17 mouse cellular contexts compared by ENCODE assay signal in genomic region chr7:66225881-66226280, GRCm38 (mm10).
DNase-seq lines count a peak whose midpoint lies in the region; ATAC-seq lines count a peak whose summit lies in the region.
"Had no signal": no experiment of that assay in that cellular context is flagged by ENCODE, and none has a peak within 500 bp of the region (broad histone marks: within the 10 kb centered on the region; RNA-seq: fewer than 3 reads in every experiment).

No protein-coding gene starts in this region.

- H3K4me3 ChIP-seq in megakaryocyte, embryonic 14.5 days (replicated peaks): peak overlapping the region; percentile 23
- H3K4me3 ChIP-seq: hindbrain, embryonic 12.5 days; neural tube, embryonic 15.5 days had no signal

- peaks cover 88% of the 10 kb centered on the region for H3K4me1 ChIP-seq in megakaryocyte, embryonic 14.5 days

- peak; percentile 80 for ATAC-seq in common myeloid progenitor, adult 5-6 weeks (replicated peaks; ENCODE audit: low read depth, poor library complexity, severe bottlenecking)
- no peak for ATAC-seq in cerebellum, adult (ENCODE audit: insufficient number of reproducible peaks, low FRiP score, low TSS enrichment)
- ATAC-seq: forebrain, embryonic 14.5 days; lung, postnatal 0 days had no signal

- H3K9me3 ChIP-seq in megakaryocyte, embryonic 14.5 days: peaks cover 3% of the 10 kb centered on the region; the same call in 1 of the 2 replicates
- H3K9me3 ChIP-seq: neural tube, embryonic 15.5 days had no signal

- H3K36me3 ChIP-seq in megakaryocyte, embryonic 14.5 days (replicated peaks; ENCODE audit: low read length): peaks cover 10% of the 10 kb centered on the region
- H3K36me3 ChIP-seq: hindbrain, embryonic 12.5 days; neural tube, embryonic 15.5 days had no signal

- no peaks in the 10 kb centered on the region for H3K27me3 ChIP-seq in megakaryocyte, embryonic 14.5 days (replicated peaks)
- H3K27me3 ChIP-seq: hindbrain, embryonic 12.5 days; neural tube, embryonic 15.5 days had no signal

- DNase-seq in lung, postnatal 25 days (ENCODE audit: low spot score): peak; percentile 38
- DNase-seq in lung, postnatal 10 days: no peak
- DNase-seq in CD4-positive, CD25-positive, alpha-beta regulatory T cell, adult 2 months (ENCODE audit: low read depth, low spot score): peak; percentile 40
- no peak for DNase-seq in gastrocnemius, adult 18-20 months (ENCODE audit: low spot score)
- no peak for DNase-seq in cerebellum, postnatal 4 days (ENCODE audit: low spot score in 2 of 2)
- DNase-seq: adrenal gland, adult 8-10 months; cerebellum, postnatal 14 days; gastrocnemius, postnatal 10 days; kidney, adult 8-10 months; kidney, postnatal 4 days had no signal

Comparison
In these comparisons a context has a peak if more than half of its experiments do, and no peak if none do; other contexts are left out.
1. DNase-seq: peak in lung, postnatal 25 days (single experiment) and CD4-positive, CD25-positive, alpha-beta regulatory T cell, adult 2 months (single experiment); none in lung, postnatal 10 days (single experiment), gastrocnemius, adult 18-20 months (single experiment) and cerebellum, postnatal 4 days (0 of 2).